Mouse (Mus musculus) heart, postnatal 0 days (tissue): Measurements from ENCODE around the gene Gm11011.

Experiments
- CTCF ChIP-seq: IDR thresholded peaks from 2 replicates; pipeline ENCODE4 v1.5.1; 2016; ENCODE audit warnings: antibody characterized with exemption, control low read depth, low read depth
- EP300 ChIP-seq: IDR thresholded peaks from 2 replicates; pipeline ENCODE4 v1.6.1; 2016; ENCODE audit warnings: antibody characterized with exemption, low read depth

DNA sequence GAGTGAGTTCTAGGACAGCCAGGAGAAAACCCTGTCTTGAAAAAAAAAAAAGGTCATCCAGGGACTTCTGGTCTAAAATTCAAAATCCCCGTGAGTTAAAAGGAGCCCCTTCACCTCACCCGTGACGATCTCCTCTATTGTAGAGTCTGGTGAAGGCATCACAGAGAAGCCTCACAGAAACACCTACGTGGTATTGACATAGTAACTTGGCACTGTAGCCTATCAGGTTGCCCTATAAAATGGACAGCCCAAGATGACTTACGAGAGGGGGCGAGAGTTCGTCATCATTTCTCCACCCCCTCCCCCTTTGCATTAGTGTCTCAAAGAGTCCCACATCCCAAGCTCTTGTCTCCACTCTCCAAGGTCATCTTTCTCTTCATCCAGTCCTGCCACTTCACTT, 41.9 kb downstream of the Gm11011 start:
- TF ChIP-seq CTCF (no peak), EP300 (no peak)
